Mouse (Mus musculus) megakaryocyte, embryonic 14.5 days (primary cell): ENCODE data around the gene Cntrl. TPM values are rescaled to one million over a fixed set of nuclear protein-coding genes. Genes with fewer than 3 reads are reported as not detected.

ENCODE experiments used
- H3K27me3 ChIP-seq: replicated peaks from 2 replicates; pipeline ENCODE3; 2012; ENCODE audit warnings: inconsistent platforms
- H3K36me3 ChIP-seq: replicated peaks from 2 replicates; pipeline ENCODE3; 2012; ENCODE audit warnings: low read length, inconsistent platforms, mixed read lengths
- H3K4me1 ChIP-seq: 2 replicates; pipeline ENCODE4 v1.6.1; 2012; ENCODE audit warnings: inconsistent platforms
- H3K4me3 ChIP-seq: replicated peaks from 2 replicates; pipeline ENCODE3; 2012; ENCODE audit warnings: moderate library complexity, mild to moderate bottlenecking, inconsistent platforms
- H3K9me3 ChIP-seq: 2 replicates; pipeline ENCODE4 v1.6.1; 2012; ENCODE audit warnings: inconsistent platforms
- FLI1 ChIP-seq: IDR thresholded peaks from 2 replicates; pipeline ENCODE4 v1.6.1; 2012; ENCODE audit warnings: low read length, inconsistent platforms, mixed read lengths
- GATA1 ChIP-seq: IDR thresholded peaks from 3 replicates; pipeline ENCODE4 v1.6.1; 2012; ENCODE audit warnings: mixed read lengths, low read length, inconsistent platforms, borderline replicate concordance
- polyA plus RNA-seq: library from polyadenylated mRNA; stranded (reverse); fragments of >175 nt; gene quantifications from 2 replicates; pipeline ENCODE4 v1.2.3, GENCODE M21; 2012; ENCODE audit warnings: low replicate concordance; ENCODE audit not compliant: insufficient read depth

The Cntrl gene
- polyA plus RNA-seq, 1 experiment = 4.8 TPM

- H3K9me3 ChIP-seq = no peaks in the 10 kb centered on the region
- no peak overlapping the region for H3K4me3 ChIP-seq
- H3K27me3 ChIP-seq = no peaks in the 10 kb centered on the region
- H3K36me3 ChIP-seq = peaks cover 95% of the 10 kb centered on the region
- TF ChIP-seq GATA1 = no peak
- no peak for TF ChIP-seq FLI1
- peaks cover 30% of the 10 kb centered on the region for H3K4me1 ChIP-seq
Observed at GRCm38 (mm10) chr2:35169452-35169851, 60.2 kb downstream of the Cntrl start.

- TF ChIP-seq GATA1 (no peak), FLI1 (no peak)
Observed at GRCm38 (mm10) chr2:35171341-35171861, 62.1 kb downstream of the Cntrl start.

GRCm38 (mm10) chr2:35172246-35172645 lies 63.0 kb downstream of the Cntrl start:
- H3K36me3 ChIP-seq = peaks cover 98% of the 10 kb centered on the region
- H3K9me3 ChIP-seq = no peaks in the 10 kb centered on the region
- H3K4me1 ChIP-seq = peaks cover 43% of the 10 kb centered on the region
- TF ChIP-seq FLI1 = no peak
- no peak for TF ChIP-seq GATA1
- no peak overlapping the region for H3K4me3 ChIP-seq
- no peaks in the 10 kb centered on the region for H3K27me3 ChIP-seq

More at GRCm38 (mm10) chr2:35171341-35171861, 62.1 kb downstream of the Cntrl start:
- Histone ChIP-seq H3K4me1 (peaks cover 42% of the 10 kb centered on the region), H3K9me3 (no peaks in the 10 kb centered on the region), H3K36me3 (peaks cover 98% of the 10 kb centered on the region), H3K4me3 (no peak overlapping the region), H3K27me3 (no peaks in the 10 kb centered on the region)

- Histone ChIP-seq H3K36me3 (peaks cover 97% of the 10 kb centered on the region), H3K4me3 (no peak overlapping the region), H3K27me3 (no peaks in the 10 kb centered on the region), H3K4me1 (peaks cover 54% of the 10 kb centered on the region), H3K9me3 (no peaks in the 10 kb centered on the region)
- TF ChIP-seq GATA1 (no peak), FLI1 (no peak)
Observed at GRCm38 (mm10) chr2:35173666-35174065, 64.4 kb downstream of the Cntrl start.

GRCm38 (mm10) chr2:35174100-35174499 lies 64.8 kb downstream of the Cntrl start:
- Histone ChIP-seq H3K9me3 (no peaks in the 10 kb centered on the region), H3K36me3 (peaks cover 97% of the 10 kb centered on the region), H3K27me3 (no peaks in the 10 kb centered on the region), H3K4me3 (no peak overlapping the region), H3K4me1 (peaks cover 58% of the 10 kb centered on the region)
- TF ChIP-seq FLI1 (no peak), GATA1 (no peak)

- TF ChIP-seq FLI1 (no peak), GATA1 (no peak)
- Histone ChIP-seq H3K4me3 (no peak overlapping the region), H3K9me3 (no peaks in the 10 kb centered on the region), H3K27me3 (no peaks in the 10 kb centered on the region), H3K4me1 (peaks cover 71% of the 10 kb centered on the region), H3K36me3 (peaks cover 98% of the 10 kb centered on the region)
Observed at GRCm38 (mm10) chr2:35175281-35176065, 66.2 kb downstream of the Cntrl start.

GRCm38 (mm10) chr2:35178153-35178552 lies 68.9 kb downstream of the Cntrl start:
- Histone ChIP-seq H3K4me3 (no peak overlapping the region), H3K4me1 (peaks cover 76% of the 10 kb centered on the region), H3K36me3 (peaks cover 95% of the 10 kb centered on the region), H3K9me3 (no peaks in the 10 kb centered on the region), H3K27me3 (no peaks in the 10 kb centered on the region)
- TF ChIP-seq FLI1 (no peak), GATA1 (no peak)

- no peak overlapping the region for H3K4me3 ChIP-seq
- peaks cover 66% of the 10 kb centered on the region for H3K4me1 ChIP-seq
- TF ChIP-seq GATA1 (no peak), FLI1 (no peak)
- peaks cover 95% of the 10 kb centered on the region for H3K36me3 ChIP-seq
- no peaks in the 10 kb centered on the region for H3K27me3 ChIP-seq
- H3K9me3 ChIP-seq = no peaks in the 10 kb centered on the region
Observed at GRCm38 (mm10) chr2:35183115-35183673, 73.9 kb downstream of the Cntrl start.

GRCm38 (mm10) chr2:35188929-35189328 lies 79.6 kb downstream of the Cntrl start:
- peaks cover 90% of the 10 kb centered on the region for H3K36me3 ChIP-seq
- no peak overlapping the region for H3K4me3 ChIP-seq
- no peaks in the 10 kb centered on the region for H3K9me3 ChIP-seq
- H3K27me3 ChIP-seq = no peaks in the 10 kb centered on the region
- peaks cover 48% of the 10 kb centered on the region for H3K4me1 ChIP-seq
- TF ChIP-seq FLI1 (no peak), GATA1 (no peak)

- TF ChIP-seq FLI1 (no peak), GATA1 (no peak)
- Histone ChIP-seq H3K36me3 (peaks cover 62% of the 10 kb centered on the region), H3K9me3 (no peaks in the 10 kb centered on the region), H3K4me3 (no peak overlapping the region), H3K4me1 (peaks cover 59% of the 10 kb centered on the region), H3K27me3 (no peaks in the 10 kb centered on the region)
Observed at GRCm38 (mm10) chr2:35193976-35194375, 84.7 kb downstream of the Cntrl start.
